Mouse (Mus musculus): ENCODE measurements around the gene Tdrd12. TPM values are rescaled to one million over a fixed set of nuclear protein-coding genes. Genes with fewer than 3 reads are reported as not detected.
A peak's percentile ranks its signal among the peaks of the same experiment; 100 is the strongest.
"Not testable (repeated sequence)": the region's sequence is repeated elsewhere in the genome, so short reads cannot be mapped to it uniquely, and the experiment has no call there.

The Tdrd12 gene
- polyA plus RNA-seq (2016; fragmentation: Nextera tagmentation; extraction: Ambion mirVana) = 0.12 and 0.17 TPM in 2 replicates

- Histone ChIP-seq H3K9me3 (no peaks in the 10 kb centered on the region), H3K9ac (no peak within 1 kb of the TSS), H3K4me1 (no peaks in the 10 kb centered on the region), H3K27ac (no peak within 1 kb of the TSS), H3K4me3 (replicated peaks) (no peak within 1 kb of the TSS), H3K27me3 (no peaks in the 10 kb centered on the region), H3K4me2 (no peak within 1 kb of the TSS), H3K36me3 (replicated peaks) (no peaks in the 10 kb centered on the region)
- ATAC-seq (ENCODE audit: low FRiP score) = no peak
- 90% methylated on average over 17 of the region's 17 CpGs for WGBS
These were observed at the start of gene Tdrd12 for GRCm38 (mm10) chr7:35537562-35537961. Tdrd12 (minus strand) TSS chr7:35537745.

DNA sequence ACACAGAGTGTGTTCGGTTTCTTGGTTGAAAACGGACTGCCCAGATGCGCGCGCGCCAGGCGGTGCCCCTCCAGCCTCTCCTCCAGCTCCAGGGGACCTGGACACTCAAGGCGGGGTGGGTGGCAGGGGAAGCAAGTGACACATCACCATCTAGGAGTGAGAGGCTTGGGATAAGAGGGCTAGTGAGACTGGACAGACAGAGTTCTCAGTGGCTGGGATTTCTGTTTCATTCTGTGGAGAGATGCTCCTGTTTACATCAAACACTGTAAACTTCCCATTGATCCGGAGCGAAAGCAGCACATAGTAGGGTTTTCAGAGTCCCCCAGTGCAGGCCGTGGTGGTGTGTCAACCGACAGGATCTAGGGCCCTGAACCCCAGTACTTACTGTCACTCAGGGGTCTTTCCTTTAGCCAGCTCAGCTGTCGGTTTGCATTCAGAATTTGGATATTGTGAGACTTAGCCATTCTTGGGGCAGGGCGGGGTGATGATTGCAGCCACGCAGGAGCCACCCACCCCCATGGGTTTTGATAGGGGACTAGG, 49.4 kb upstream of the Tdrd12 start:
- H3K27me3 ChIP-seq = peaks cover 34% of the 10 kb centered on the region
- H3K9ac ChIP-seq = peak overlapping the region; percentile 75; the same call in 1 of the 2 replicates
- peak overlapping the region; percentile 72 for H3K4me3 ChIP-seq (replicated peaks)
- no peak overlapping the region for H3K27ac ChIP-seq
- ATAC-seq (ENCODE audit: low FRiP score) = no peak
- peak overlapping the region; percentile 99 for H3K4me2 ChIP-seq
- peaks cover 26% of the 10 kb centered on the region for H3K4me1 ChIP-seq
- no peaks in the 10 kb centered on the region for H3K9me3 ChIP-seq
- H3K36me3 ChIP-seq (replicated peaks) = peaks cover 4% of the 10 kb centered on the region
- 25% methylated on average over 15 of the region's 15 CpGs for WGBS

DNA sequence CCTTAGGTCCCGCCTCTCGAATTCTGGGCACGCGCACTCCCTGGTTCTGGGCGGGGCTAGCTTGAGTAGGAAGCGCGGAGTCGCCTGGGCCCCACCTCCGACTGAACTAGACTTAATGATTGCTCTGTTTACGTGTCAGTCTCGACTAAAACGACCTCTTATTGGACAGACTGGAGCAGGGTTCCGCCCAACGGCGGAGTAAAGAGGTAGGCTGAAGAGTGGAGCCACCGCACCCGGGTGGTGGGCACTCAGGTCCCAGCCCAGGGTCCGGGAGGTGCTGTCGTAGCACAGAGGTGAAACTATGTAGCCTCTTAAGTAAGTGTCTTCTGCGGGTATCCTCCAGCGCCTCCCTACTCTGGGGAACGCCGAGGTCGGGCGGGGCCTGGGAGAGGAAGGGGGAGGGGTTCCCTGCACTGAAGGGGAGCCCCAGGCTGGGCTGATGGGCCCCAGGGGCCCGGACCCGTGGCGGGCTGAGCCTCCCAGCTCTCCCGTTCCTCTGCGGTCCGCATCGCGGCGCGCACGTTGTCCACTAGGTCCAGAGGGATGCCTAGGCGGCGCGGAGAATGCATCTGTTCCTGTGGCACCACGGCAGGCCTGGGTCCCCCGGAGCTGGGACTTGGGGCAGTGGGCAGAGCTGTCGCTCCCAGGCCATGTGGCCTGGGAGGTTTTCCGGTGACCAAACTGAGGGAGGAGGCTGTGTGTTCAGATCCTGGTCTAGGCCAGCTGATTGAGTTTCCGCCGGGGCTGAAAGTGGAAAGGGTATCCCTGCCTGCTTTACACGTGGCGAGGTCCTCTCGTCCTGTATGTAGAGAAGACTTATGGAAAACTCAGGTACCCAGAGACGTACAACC, 48.7 kb upstream of the Tdrd12 start, which contains the start of gene Ankrd27:
Gene Ankrd27 (plus strand): TSS at position 190 of the 851 bp plus-strand sequence.
- ATAC-seq (ENCODE audit: low FRiP score) = peak; percentile 98
- Histone ChIP-seq H3K36me3 (replicated peaks) (no peaks in the 10 kb centered on the region), H3K9me3 (no peaks in the 10 kb centered on the region), H3K27ac (peak within 1 kb of the TSS; percentile 70; the same call in 1 of the 2 replicates), H3K9ac (peak within 1 kb of the TSS; percentile 75), H3K4me3 (replicated peaks) (peak within 1 kb of the TSS; percentile 72), H3K27me3 (peaks cover 41% of the 10 kb centered on the region), H3K4me2 (peak within 1 kb of the TSS; percentile 99), H3K4me1 (peaks cover 26% of the 10 kb centered on the region)
- WGBS = under 1% methylated on average over 49 of the region's 49 CpGs

GRCm38 (mm10) chr7:35585191-35586054, 47.9 kb upstream of the Tdrd12 start, which contains the start of gene Rgs9bp:
Rgs9bp (minus strand) TSS chr7:35585582.
- Histone ChIP-seq H3K4me3 (replicated peaks) (peak within 1 kb of the TSS; percentile 72), H3K27ac (peak within 1 kb of the TSS; percentile 70; the same call in 1 of the 2 replicates), H3K36me3 (replicated peaks) (no peaks in the 10 kb centered on the region), H3K27me3 (peaks cover 41% of the 10 kb centered on the region), H3K9me3 (no peaks in the 10 kb centered on the region), H3K4me1 (peaks cover 26% of the 10 kb centered on the region), H3K4me2 (peak within 1 kb of the TSS; percentile 99), H3K9ac (peak within 1 kb of the TSS; percentile 75)
- 1% methylated on average over 45 of the region's 45 CpGs for WGBS
- peak; percentile 61 for ATAC-seq (ENCODE audit: low FRiP score)

DNA sequence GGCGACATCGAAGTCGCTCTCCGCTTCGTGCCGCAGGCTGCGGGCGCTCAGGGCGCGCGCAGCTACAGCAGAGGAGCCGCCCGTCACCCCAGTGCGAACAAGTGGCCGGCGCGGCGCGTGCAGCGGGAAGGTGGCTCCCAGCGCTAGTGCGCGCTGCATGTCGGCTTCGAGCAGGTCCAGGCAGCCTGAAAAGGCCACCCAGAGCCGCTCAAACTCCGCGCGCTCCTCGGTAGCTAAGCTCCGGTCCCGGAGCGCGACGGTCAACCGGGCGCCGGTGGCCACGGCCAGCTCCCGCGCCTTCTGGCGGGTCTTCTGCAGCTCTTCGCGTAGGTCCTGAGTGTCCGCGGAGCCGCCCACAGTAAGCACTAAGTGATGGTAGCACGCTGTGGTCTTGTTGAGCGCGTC, 47.2 kb upstream of the Tdrd12 start:
- Histone ChIP-seq H3K9me3 (no peaks in the 10 kb centered on the region), H3K4me1 (peaks cover 26% of the 10 kb centered on the region), H3K36me3 (replicated peaks) (no peaks in the 10 kb centered on the region), H3K27me3 (peaks cover 41% of the 10 kb centered on the region), H3K4me2 (peak overlapping the region; percentile 99), H3K27ac (no peak overlapping the region), H3K9ac (peak overlapping the region; percentile 53), H3K4me3 (replicated peaks) (peak overlapping the region; percentile 72)
- WGBS = under 1% methylated on average over 50 of the region's 50 CpGs
- no peak for ATAC-seq (ENCODE audit: low FRiP score)

DNA sequence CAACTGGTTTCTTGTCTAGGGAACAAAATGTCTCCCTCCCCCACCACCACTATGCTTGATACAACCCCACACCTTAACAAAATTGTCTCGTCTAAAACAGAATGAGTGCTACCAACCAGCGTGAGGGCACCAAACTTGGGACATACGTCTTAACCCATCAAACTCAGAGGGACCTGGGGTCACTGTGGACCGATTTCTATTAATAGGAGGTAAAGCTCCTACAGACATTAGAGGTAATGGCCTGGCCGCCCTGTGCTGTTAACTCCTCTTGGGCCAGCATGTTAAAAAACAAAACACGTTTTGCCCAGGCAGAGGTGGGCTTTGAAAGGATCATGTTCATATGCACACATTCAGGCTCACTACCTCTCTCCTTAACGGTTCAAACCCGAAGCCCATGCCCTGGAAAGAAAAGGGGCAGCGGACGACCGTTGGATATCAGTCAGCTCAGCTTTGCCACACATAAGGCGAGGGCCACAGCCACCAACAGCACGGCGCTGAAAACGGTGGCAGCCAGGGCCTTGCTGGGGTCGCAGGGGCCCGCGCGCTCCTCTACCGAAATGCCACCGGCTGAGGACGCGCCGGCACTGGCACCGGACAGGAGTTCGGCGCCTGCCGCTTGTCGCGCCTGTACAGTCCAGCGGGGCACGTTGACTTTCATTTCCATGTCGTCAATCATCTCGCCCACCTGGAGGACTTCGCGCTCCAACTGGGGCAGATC, 46.7 kb upstream of the Tdrd12 start:
- WGBS = 3% methylated on average over 36 of the region's 36 CpGs
- Histone ChIP-seq H3K9me3 (no peaks in the 10 kb centered on the region), H3K9ac (peak overlapping the region; percentile 53), H3K36me3 (replicated peaks) (no peaks in the 10 kb centered on the region), H3K4me3 (replicated peaks) (peak overlapping the region; percentile 72), H3K4me1 (peaks cover 26% of the 10 kb centered on the region), H3K27ac (no peak overlapping the region), H3K27me3 (peaks cover 41% of the 10 kb centered on the region), H3K4me2 (peak overlapping the region; percentile 99)
- no peak for ATAC-seq (ENCODE audit: low FRiP score)

- Histone ChIP-seq H3K9ac (no peak overlapping the region), H3K36me3 (replicated peaks) (no peaks in the 10 kb centered on the region), H3K4me1 (peaks cover 26% of the 10 kb centered on the region), H3K9me3 (no peaks in the 10 kb centered on the region), H3K27me3 (peaks cover 41% of the 10 kb centered on the region), H3K4me2 (no peak overlapping the region), H3K27ac (no peak overlapping the region), H3K4me3 (replicated peaks) (no peak overlapping the region)
- 6% methylated on average over 11 of the region's 11 CpGs for WGBS
- ATAC-seq (ENCODE audit: low FRiP score) = no peak
These were observed 46.0 kb upstream of the Tdrd12 start for GRCm38 (mm10) chr7:35583476-35584025.

GRCm38 (mm10) chr7:35582719-35583118, 45.2 kb upstream of the Tdrd12 start:
- H3K36me3 ChIP-seq (replicated peaks) = no peaks in the 10 kb centered on the region
- ATAC-seq (ENCODE audit: low FRiP score) = no peak

DNA sequence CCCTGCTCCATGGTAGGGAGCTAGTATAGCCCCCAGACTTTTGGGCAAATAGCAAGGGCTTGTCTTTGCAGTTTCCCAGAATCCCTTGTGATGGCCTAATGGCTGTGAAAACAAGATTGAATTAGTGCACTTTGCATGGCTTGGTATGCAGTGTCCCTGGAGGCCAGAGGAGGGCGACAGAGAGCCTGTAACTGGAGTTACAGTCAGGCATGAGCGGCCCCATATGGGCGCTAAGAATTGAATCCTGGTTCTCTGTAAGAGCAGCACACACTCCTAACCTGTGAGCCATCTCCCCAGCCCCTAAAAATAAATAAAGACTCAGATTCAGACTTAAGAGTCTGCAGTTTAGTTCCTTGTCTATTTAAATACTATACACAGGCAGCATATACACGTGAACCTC, 42.3 kb upstream of the Tdrd12 start:
- no peaks in the 10 kb centered on the region for H3K9me3 ChIP-seq
- H3K9ac ChIP-seq = no peak overlapping the region
- H3K27ac ChIP-seq = no peak overlapping the region
- H3K4me3 ChIP-seq (replicated peaks) = no peak overlapping the region
- ATAC-seq (ENCODE audit: low FRiP score) = no peak
- peaks cover 34% of the 10 kb centered on the region for H3K27me3 ChIP-seq
- no peak overlapping the region for H3K4me2 ChIP-seq
- WGBS = 28% methylated on average over 4 of the region's 4 CpGs
- H3K4me1 ChIP-seq = peaks cover 8% of the 10 kb centered on the region
- no peaks in the 10 kb centered on the region for H3K36me3 ChIP-seq (replicated peaks)

More at GRCm38 (mm10) chr7:35582719-35583118, 45.2 kb upstream of the Tdrd12 start:
- Histone ChIP-seq H3K4me3 (replicated peaks) (no peak overlapping the region), H3K9ac (no peak overlapping the region), H3K4me1 (peaks cover 24% of the 10 kb centered on the region), H3K27me3 (peaks cover 41% of the 10 kb centered on the region), H3K27ac (no peak overlapping the region), H3K4me2 (no peak overlapping the region), H3K9me3 (no peaks in the 10 kb centered on the region)
- WGBS = 68% methylated on average over 5 of the region's 5 CpGs

GRCm38 (mm10) chr7:35570883-35571282, 33.3 kb upstream of the Tdrd12 start:
- 0 out of 2 replicates have a peak, but pooled peaks cover 10% of the 10 kb centered on the region for H3K27me3 ChIP-seq
- not testable (repeated sequence) for H3K9me3 ChIP-seq; H3K4me3 ChIP-seq (replicated peaks); H3K4me2 ChIP-seq; H3K36me3 ChIP-seq (replicated peaks); H3K4me1 ChIP-seq; H3K9ac ChIP-seq; H3K27ac ChIP-seq; ATAC-seq (ENCODE audit: low FRiP score)
- WGBS = 16% methylated on average over 6 of the region's 6 CpGs

DNA sequence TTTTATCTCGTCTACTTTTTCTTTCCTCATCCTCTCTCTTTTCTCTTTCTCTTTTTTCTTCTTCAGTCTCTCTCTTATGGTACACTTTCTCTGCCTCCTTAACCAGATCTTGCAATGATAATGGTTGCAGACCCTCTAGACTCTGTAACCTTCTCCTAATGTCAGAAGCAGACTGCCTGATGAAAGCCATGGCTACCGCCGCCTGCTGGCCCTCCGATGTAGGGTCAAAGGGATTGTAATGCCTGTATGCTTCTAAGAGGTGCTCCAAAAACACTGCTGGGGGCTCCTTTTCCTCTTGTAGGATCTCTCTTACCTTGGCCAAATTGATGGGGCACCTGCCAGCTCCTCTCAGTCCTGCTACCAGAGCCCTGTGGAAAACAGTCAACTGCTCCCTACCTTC, 32.2 kb upstream of the Tdrd12 start:
- H3K4me3 ChIP-seq (replicated peaks); H3K9me3 ChIP-seq; H3K9ac ChIP-seq; H3K27ac ChIP-seq; H3K36me3 ChIP-seq (replicated peaks); ATAC-seq (ENCODE audit: low FRiP score); H3K4me2 ChIP-seq; H3K4me1 ChIP-seq: not testable (repeated sequence)
- 0 out of 2 replicates have a peak, but pooled peaks cover 10% of the 10 kb centered on the region for H3K27me3 ChIP-seq
- 95% methylated on average over 4 of the region's 4 CpGs for WGBS
